In genomic region chr10:12876426-12876825, GRCm38 (mm10) we compare ENCODE assay signal across 26 mouse cellular contexts.
"Had no signal": no experiment of that assay in that cellular context is flagged by ENCODE, and none has a peak within 500 bp of the region (broad histone marks: within the 10 kb centered on the region; RNA-seq: fewer than 3 reads in every experiment).

No protein-coding gene starts in this region.

- DNase-seq: gastrocnemius, adult 2 months; gastrocnemius, postnatal 14 days; gastrocnemius, postnatal 36 days; heart, adult 18-20 months; heart, postnatal 14 days; heart, postnatal 36 days; kidney, adult 11 months; kidney, adult 2 months; kidney, adult 9 months; kidney, postnatal 14 days; kidney, postnatal 36 days; layer of hippocampus, adult 9-11 months; layer of hippocampus, postnatal 36 days; left cerebral cortex, postnatal 4 days had no signal

- H3K27ac ChIP-seq: gastrocnemius, adult 2 months; heart, embryonic 13.5 days; heart, embryonic 15.5 days; hindbrain, embryonic 13.5 days; hindbrain, embryonic 15.5 days; hindbrain, postnatal 0 days; kidney, embryonic 15.5 days; kidney, postnatal 0 days; limb, embryonic 13.5 days; limb, embryonic 15.5 days; liver, embryonic 12.5 days; liver, embryonic 14.5 days had no signal

- H3K9me3 ChIP-seq: heart, embryonic 13.5 days; heart, embryonic 15.5 days; hindbrain, embryonic 13.5 days; hindbrain, embryonic 15.5 days; kidney, embryonic 15.5 days; limb, embryonic 13.5 days; limb, embryonic 15.5 days; liver, embryonic 12.5 days had no signal

- H3K4me2 ChIP-seq: heart, embryonic 11.5 days; heart, embryonic 13.5 days; heart, embryonic 15.5 days; hindbrain, embryonic 13.5 days; hindbrain, embryonic 15.5 days; kidney, embryonic 15.5 days; limb, embryonic 13.5 days; limb, embryonic 15.5 days; liver, embryonic 12.5 days had no signal

- H3K27me3 ChIP-seq: heart, embryonic 13.5 days; heart, embryonic 15.5 days; kidney, embryonic 15.5 days; limb, embryonic 15.5 days had no signal

- H3K4me3 ChIP-seq: gastrocnemius, adult 2 months; heart, embryonic 13.5 days; heart, embryonic 15.5 days; hindbrain, embryonic 13.5 days; hindbrain, embryonic 15.5 days; kidney, embryonic 15.5 days; limb, embryonic 13.5 days; limb, embryonic 15.5 days; liver, embryonic 12.5 days had no signal

- H3K36me3 ChIP-seq: heart, embryonic 13.5 days; heart, embryonic 15.5 days; hindbrain, embryonic 13.5 days; hindbrain, embryonic 15.5 days; kidney, embryonic 15.5 days; limb, embryonic 13.5 days; limb, embryonic 15.5 days; liver, embryonic 12.5 days had no signal
